Mouse (Mus musculus) heart, adult 2 months (tissue): ENCODE data around the gene Irak3. TPM values are rescaled to one million over a fixed set of nuclear protein-coding genes. Genes with fewer than 3 reads are reported as not detected.

Source experiments
- DNase-seq, 2 experiments: peaks; one replicate each; pipeline ENCODE4 v3.0.0; 2021
- H3K27ac ChIP-seq: fragments of 200-600 bp; 2 replicates; pipeline ENCODE4 v1.8.1; 2022
- H3K27me3 ChIP-seq: fragments of 200-500 bp; 2 replicates; pipeline ENCODE4 v1.6.1; 2012; ENCODE audit warnings: mild to moderate bottlenecking, low read length, inconsistent platforms, mixed read lengths; ENCODE audit not compliant: control insufficient read depth, insufficient read depth
- H3K36me3 ChIP-seq: fragments of 200-500 bp; 2 replicates; pipeline ENCODE4 v1.6.1; 2012; ENCODE audit warnings: low read length, inconsistent platforms; ENCODE audit not compliant: control insufficient read depth, insufficient read depth
- H3K4me1 ChIP-seq: fragments of 200-500 bp; 2 replicates; pipeline ENCODE4 v1.6.1; 2011; ENCODE audit warnings: low read length; ENCODE audit not compliant: control insufficient read depth, insufficient read depth
- H3K4me3 ChIP-seq: fragments of 200-600 bp; 2 replicates; pipeline ENCODE4 v1.8.1; 2022
- H3K79me2 ChIP-seq: fragments of 200-500 bp; replicated peaks from 2 replicates; pipeline ENCODE4 v1.6.1; 2012; ENCODE audit warnings: mild to moderate bottlenecking, inconsistent platforms, low read length, moderate library complexity, mixed read lengths; ENCODE audit not compliant: control insufficient read depth, insufficient read depth
- H3K9ac ChIP-seq: fragments of 200-500 bp; 2 replicates; pipeline ENCODE4 v1.6.1; 2012; ENCODE audit warnings: low read depth, mild to moderate bottlenecking, control low read depth, inconsistent platforms, low read length, mixed read lengths
- CTCF ChIP-seq: fragments of 200-600 bp; IDR thresholded peaks from 2 replicates; pipeline ENCODE4 v1.8.1; 2022; ENCODE audit warnings: antibody characterized with exemption, mild to moderate bottlenecking, moderate library complexity
- EP300 ChIP-seq: fragments of 200-500 bp; IDR thresholded peaks from 2 replicates; pipeline ENCODE4 v1.6.1; 2011; ENCODE audit warnings: low read depth, low read length, control low read depth; ENCODE audit not compliant: insufficient read depth
- POLR2A ChIP-seq: fragments of 200-500 bp; IDR thresholded peaks from 2 replicates; pipeline ENCODE4 v1.6.1; 2011; ENCODE audit warnings: mild to moderate bottlenecking, low read depth, low read length, control low read depth; ENCODE audit not compliant: insufficient read depth
- WGBS: fragments of 180-500 bp; shearing (Covaris S2); methylation state at CpG from one replicate; pipeline ENCODE4 v1.1.7; 2018; 5-methylcytosine and 5-hydroxymethylcytosine counted together
- intact Hi-C: fragments of 180-260 bp; cut with DNase I; formaldehyde crosslinking; loops from one replicate; pipeline ENCODE4 v1.15.1; 2025
- polyA plus RNA-seq: library from polyadenylated mRNA; depleted of rRNA; stranded (reverse); fragments of >200 nt; gene quantifications from 2 replicates; pipeline ENCODE4 v1.2.3, GENCODE M21; 2012
- total RNA-seq, 2 experiments: library from RNA; stranded (reverse); gene quantifications; 2 replicates each; pipeline ENCODE4 v1.2.3; 2021

Irak3 gene
- total and polyA plus RNA-seq, 3 experiments: 2.6 to 3.7 (median 3.0) TPM

GRCm38 (mm10) chr10:120169841-120170240 is 32.1 kb downstream of the Irak3 start:
- intact Hi-C loops: no loop called here
- 90% methylated on average over 5 of the region's 5 CpGs for WGBS

DNA sequence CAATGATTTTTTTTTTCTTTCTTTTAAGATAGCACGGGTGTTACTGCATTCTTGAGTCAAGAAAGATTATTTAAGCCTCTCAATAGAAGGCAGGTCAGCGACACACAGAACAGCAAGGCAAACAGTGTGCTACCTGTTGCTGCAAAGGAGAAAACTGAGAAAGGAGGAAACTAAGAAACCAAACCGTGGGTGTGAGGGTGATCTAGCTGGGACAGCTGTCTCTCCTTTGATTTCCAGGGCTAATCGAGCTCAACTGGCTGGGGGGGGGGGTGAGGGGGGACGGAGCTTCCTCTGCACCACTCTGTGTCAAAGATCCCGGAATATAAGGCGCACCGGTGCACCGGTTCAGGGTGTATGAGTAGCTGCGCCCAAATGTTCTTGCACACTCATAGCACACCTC is 32.9 kb downstream of the Irak3 start:
- Histone ChIP-seq H3K27me3 (no peaks in the 10 kb centered on the region), H3K4me1 (no peaks in the 10 kb centered on the region), H3K79me2 (no peaks in the 10 kb centered on the region), H3K9ac (no peak overlapping the region), H3K36me3 (no peaks in the 10 kb centered on the region), H3K4me3 (no peak overlapping the region), H3K27ac (no peak overlapping the region)
- TF ChIP-seq POLR2A (no peak), EP300 (no peak), CTCF (no peak)
- intact Hi-C loops: no loop called here
- DNase-seq: no peak
- WGBS: 50% methylated on average over 10 of the region's 10 CpGs

More at GRCm38 (mm10) chr10:120169841-120170240, 32.1 kb downstream of the Irak3 start:
- Histone ChIP-seq H3K27ac (no peak overlapping the region), H3K27me3 (no peaks in the 10 kb centered on the region), H3K4me1 (no peaks in the 10 kb centered on the region), H3K36me3 (no peaks in the 10 kb centered on the region), H3K9ac (no peak overlapping the region), H3K4me3 (no peak overlapping the region), H3K79me2 (no peaks in the 10 kb centered on the region)
- no peak for DNase-seq
- TF ChIP-seq POLR2A (no peak), CTCF (no peak), EP300 (no peak)

GRCm38 (mm10) chr10:120168070-120168469 is 33.9 kb downstream of the Irak3 start:
- TF ChIP-seq POLR2A (no peak), EP300 (no peak), CTCF (no peak)
- no peak for DNase-seq
- Histone ChIP-seq H3K27ac (no peak overlapping the region), H3K9ac (no peak overlapping the region), H3K79me2 (no peaks in the 10 kb centered on the region), H3K4me3 (no peak overlapping the region), H3K27me3 (no peaks in the 10 kb centered on the region), H3K36me3 (no peaks in the 10 kb centered on the region), H3K4me1 (no peaks in the 10 kb centered on the region)
- intact Hi-C loops: no loop called here
- WGBS: 74% methylated on average over 1 of the region's 1 CpGs

DNA sequence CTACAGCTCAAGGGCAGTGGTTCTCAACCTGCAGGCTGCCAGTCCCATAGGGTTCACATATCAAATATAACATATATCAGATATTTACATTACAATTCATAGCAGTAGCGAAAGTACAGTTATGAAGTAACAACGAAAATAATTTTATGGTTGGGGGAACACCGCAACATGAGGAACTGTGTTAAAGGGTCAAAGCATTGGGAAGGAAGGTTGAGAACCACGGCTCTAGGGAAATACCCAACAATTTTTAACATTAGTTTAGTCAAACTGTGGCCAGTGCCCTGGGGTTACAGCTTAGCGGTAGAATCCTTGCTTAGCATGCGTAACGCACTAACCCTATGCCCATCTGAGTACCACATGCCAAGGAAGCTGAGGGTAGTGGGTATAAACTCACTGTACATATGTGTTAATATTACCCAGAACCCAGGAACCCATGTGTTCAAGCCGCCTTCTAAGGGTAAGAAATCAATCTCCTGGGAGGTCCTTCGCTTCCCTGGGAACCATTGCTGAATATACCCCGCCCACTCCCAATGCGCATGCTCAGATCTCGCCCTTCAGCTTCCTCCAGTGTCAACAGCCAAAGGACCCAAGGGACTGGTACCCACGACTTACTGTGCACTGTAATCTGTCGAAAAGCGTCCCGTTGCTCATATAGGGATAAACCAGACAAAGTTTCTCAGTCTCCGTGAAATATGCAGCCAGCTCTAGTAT is 36.0 kb downstream of the Irak3 start:
- DNase-seq: no peak
- intact Hi-C loops: no loop called here
- Histone ChIP-seq H3K36me3 (no peaks in the 10 kb centered on the region), H3K27me3 (no peaks in the 10 kb centered on the region), H3K79me2 (no peaks in the 10 kb centered on the region), H3K27ac (no peak overlapping the region), H3K4me3 (no peak overlapping the region), H3K4me1 (no peaks in the 10 kb centered on the region), H3K9ac (no peak overlapping the region)
- WGBS: 86% methylated on average over 17 of the region's 17 CpGs
- TF ChIP-seq EP300 (no peak), POLR2A (no peak), CTCF (no peak)

DNA sequence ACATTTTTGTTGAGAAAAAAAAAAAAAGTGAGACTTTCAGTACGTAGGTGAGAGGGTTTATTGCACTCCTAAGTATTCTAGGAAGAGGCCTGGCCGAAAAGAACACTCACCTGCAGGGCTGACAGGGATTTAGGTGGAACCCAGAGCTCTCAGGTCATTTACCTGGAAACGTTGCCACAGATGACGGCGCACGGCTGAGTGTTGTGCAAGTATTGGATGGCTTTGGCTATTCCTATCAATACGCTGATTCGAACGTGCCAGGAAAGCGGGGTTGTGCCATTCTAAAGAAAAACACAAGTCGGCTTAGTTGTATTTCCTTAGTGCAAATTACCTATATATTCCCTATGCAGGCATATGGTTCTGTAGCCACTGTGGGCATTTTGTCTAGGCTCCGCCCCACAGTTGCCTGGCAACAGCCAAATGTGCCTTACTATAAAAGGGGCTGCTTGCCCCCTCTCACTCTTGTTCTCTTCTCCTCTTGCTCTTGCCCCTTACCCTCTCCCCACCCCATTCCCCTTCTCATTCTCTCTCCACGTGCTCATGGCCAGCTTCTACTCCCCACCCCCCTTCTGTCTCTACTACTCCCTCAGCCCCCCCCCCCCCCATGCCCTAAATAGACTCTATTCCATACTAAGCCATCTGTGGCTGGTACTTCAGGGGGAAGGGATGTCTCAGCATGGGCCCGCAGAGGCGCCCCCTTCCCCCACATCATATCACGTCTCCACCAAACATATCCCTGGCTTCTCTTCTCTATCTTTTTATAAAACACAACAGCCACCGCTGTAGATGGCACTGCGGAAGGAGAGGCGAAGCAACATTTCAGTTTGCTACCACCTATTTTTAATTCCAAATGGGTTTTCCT is 36.8 kb downstream of the Irak3 start:
- H3K27ac ChIP-seq: no peak overlapping the region
- H3K27me3 ChIP-seq: no peaks in the 10 kb centered on the region
- intact Hi-C loops: no loop called here
- no peaks in the 10 kb centered on the region for H3K36me3 ChIP-seq
- DNase-seq: no peak
- H3K79me2 ChIP-seq: no peaks in the 10 kb centered on the region
- TF ChIP-seq EP300 (no peak), CTCF (no peak), POLR2A (no peak)
- 88% methylated on average over 19 of the region's 19 CpGs for WGBS
- no peak overlapping the region for H3K4me3 ChIP-seq
- no peaks in the 10 kb centered on the region for H3K4me1 ChIP-seq
- no peak overlapping the region for H3K9ac ChIP-seq

GRCm38 (mm10) chr10:120163490-120163889 is 38.4 kb downstream of the Irak3 start:
- WGBS: 86% methylated on average over 7 of the region's 7 CpGs
- TF ChIP-seq POLR2A: no peak
- TF ChIP-seq EP300: no peak
- TF ChIP-seq CTCF: no peak
- Histone ChIP-seq H3K27me3 (no peaks in the 10 kb centered on the region), H3K4me3 (no peak overlapping the region), H3K79me2 (no peaks in the 10 kb centered on the region), H3K9ac (no peak overlapping the region), H3K36me3 (no peaks in the 10 kb centered on the region), H3K4me1 (no peaks in the 10 kb centered on the region), H3K27ac (no peak overlapping the region)
- no peak for DNase-seq
- intact Hi-C loops: no loop called here
